19 mouse cellular contexts compared by ENCODE assay signal in the genomic region with DNA sequence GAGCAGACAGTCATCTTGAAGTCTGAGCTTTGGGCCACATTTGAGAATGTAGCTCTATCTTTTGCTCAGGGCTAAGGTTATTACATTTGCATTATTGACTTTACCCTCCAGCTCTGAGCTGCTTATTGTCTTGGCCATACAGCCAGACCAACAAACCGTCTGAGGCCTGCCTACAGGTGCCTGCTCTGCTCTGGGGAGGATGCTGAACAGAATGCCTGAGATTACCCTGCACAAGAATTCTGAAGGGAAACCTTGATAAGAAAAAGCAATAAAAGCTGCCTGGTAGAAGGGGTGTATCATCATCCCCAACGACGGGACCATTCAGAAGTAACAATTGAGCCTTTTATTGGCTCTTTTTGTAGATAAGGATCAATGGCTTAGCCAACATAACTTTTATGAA.
"Had no signal": no experiment of that assay in that cellular context is flagged by ENCODE, and none has a peak within 500 bp of the region (broad histone marks: within the 10 kb centered on the region; RNA-seq: fewer than 3 reads in every experiment).

No protein-coding gene starts in this region.

- H3K9ac ChIP-seq: lung, embryonic 14.5 days; midbrain, embryonic 12.5 days; neural tube, embryonic 13.5 days; neural tube, embryonic 15.5 days had no signal

- H3K4me3 ChIP-seq: megakaryocyte, embryonic 14.5 days; midbrain, embryonic 12.5 days; myocyte; neural tube, embryonic 13.5 days; neural tube, embryonic 15.5 days had no signal

- DNase-seq: lung, adult 18-20 months; lung, embryonic 14.5 days; lung, postnatal 10 days; lung, postnatal 36 days; midbrain, embryonic 14.5 days; retina, postnatal 1 day; right cerebral cortex, adult 18-20 months; right cerebral cortex, postnatal 25 days; spleen, adult 18-20 months; thymus, adult 18-20 months; thymus, postnatal 14 days; thymus, postnatal 36 days had no signal

- H3K27me3 ChIP-seq: megakaryocyte, embryonic 14.5 days; midbrain, embryonic 12.5 days; neural tube, embryonic 13.5 days; neural tube, embryonic 15.5 days had no signal

- H3K4me1 ChIP-seq: megakaryocyte, embryonic 14.5 days; midbrain, embryonic 12.5 days; neural tube, embryonic 13.5 days; neural tube, embryonic 15.5 days had no signal

- H3K27ac ChIP-seq: macrophage; midbrain, embryonic 12.5 days; neural tube, embryonic 13.5 days; neural tube, embryonic 15.5 days had no signal

- H3K9me3 ChIP-seq: midbrain, embryonic 12.5 days; neural tube, embryonic 15.5 days had no signal

- H3K4me2 ChIP-seq: lung, embryonic 14.5 days; midbrain, embryonic 12.5 days; neural tube, embryonic 13.5 days; neural tube, embryonic 15.5 days had no signal

- H3K36me3 ChIP-seq: midbrain, embryonic 12.5 days; neural tube, embryonic 13.5 days; neural tube, embryonic 15.5 days had no signal

- ATAC-seq: midbrain, embryonic 16.5 days had no signal
